Mouse (Mus musculus): ENCODE results near the gene Ndufa5.
A peak's percentile ranks its signal among the peaks of the same experiment; 100 is the strongest.

Gene Ndufa5

DNA sequence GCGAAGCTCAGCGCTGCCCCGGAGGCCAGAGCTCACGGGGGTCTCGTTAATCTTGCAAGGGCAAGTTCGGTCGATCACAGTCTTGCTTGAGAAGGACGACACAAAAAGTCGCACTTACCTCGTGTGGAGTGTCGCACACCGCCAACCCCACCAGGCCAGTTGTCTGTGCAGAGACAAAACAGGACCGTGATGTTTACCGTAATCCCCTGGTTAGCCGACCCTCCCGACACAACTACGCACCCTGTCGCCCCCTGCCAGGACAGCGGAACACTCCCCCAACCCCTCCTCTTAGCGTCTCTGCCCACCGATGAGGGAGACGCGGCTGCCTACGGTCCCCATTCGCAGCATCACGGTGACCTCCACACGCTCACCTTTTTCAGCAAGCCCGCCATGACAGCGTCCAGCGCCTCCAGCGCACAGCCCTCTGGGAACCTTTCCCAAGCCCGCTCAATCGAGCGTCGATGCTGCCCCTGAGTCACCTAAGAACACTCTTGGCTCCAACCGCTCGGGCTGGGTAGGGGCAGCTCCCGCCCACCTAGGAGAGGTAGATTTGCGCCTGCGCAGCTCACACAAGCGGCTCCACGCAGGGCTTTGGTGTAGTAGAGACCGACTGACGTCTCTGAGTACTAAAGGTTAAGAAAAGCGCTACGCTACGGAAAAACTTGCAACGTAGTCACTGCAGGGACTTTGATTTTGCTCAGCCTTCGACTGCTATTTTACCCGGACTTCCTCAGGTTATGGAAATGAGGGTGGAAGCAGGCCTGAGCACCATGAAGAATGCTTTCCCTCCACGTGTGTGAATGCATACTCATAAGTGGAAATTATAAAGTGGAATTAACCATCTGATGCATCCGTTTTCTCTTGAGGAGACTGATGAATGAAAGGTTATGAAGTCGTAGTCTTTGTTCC lies at the start of gene Ndufa5:
Ndufa5 (minus strand) TSS at position 859 of the 909 bp plus-strand sequence.
- DNase-seq: peak; percentile 95

DNA sequence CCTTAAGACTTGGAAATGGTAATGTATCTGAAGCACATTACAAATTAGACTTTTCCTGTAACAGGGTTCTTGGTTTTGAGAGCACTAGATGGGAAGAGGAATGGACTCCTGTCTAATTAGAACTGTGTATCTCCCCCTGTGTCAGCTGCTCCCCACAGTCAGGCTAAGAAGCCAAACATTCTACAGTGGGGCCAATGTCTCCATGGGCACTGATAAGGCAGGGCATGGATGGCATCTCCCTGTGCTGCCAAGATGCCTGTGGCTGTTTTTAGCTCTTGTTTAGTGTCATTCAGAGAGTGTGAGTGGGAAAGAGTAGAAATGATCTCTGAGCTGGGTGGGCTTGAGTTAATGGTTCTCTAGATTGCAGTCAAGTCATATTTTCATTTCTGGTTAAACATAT lies 45.5 kb upstream of the Ndufa5 start:
- no peak for DNase-seq

DNA sequence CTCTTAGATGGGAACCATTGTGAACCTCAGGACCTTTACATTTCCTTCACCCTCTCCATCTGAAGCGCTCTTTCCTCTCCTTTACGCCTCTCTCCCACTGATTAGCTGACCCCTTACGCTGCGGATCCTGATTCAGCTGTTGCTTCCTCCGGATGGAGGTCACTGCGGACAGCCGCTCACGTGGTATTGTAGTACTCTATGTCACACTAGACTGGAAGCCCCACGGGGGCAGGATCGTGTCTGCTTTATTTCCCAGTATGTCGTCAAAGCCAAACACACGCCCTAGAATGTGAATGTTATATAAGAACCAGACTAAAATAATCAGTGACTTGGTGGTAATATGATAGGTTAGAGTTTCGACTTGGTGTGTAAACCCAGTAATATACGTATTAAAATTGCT lies 44.6 kb upstream of the Ndufa5 start:
- DNase-seq: no peak

DNA sequence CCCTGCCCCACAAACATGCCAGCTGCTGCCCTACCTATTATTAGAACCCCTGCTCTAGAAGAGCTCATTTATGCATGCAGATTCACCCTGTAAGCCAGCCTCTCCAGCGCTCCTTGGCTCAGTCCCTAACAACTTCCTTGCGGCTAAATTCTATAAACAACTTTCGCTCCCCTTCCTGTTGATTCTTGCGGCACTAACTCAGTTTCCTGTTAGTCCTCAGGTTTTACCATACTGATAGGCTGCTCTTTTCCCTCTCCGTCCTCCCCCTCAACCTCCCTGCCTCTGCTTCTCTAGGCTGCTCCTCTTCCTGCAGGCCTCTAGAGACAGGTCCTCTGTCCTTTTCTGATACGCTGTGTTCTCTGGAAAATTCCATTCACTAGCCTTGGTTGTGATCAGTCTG lies 43.3 kb upstream of the Ndufa5 start:
- DNase-seq: peak; percentile 53

DNA sequence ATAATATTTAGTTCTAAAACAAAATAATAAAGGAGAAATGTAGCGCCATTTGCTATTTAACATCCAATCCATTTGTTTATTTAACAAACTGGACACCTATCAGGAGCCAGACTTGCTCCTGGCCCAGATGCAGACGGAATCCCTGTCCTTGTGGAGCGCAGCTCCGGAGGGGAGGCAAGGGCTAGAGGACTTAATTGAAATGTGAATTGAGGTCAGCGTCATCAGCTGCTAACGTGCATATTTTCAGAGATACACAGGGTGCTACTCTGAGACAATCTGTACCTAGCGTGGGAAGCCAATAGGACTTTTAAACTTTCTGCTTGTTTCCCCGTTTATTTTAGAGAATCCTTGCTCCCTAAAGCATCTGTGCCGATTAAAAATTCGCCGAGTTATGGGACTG lies 42.5 kb upstream of the Ndufa5 start:
- no peak for DNase-seq

DNA sequence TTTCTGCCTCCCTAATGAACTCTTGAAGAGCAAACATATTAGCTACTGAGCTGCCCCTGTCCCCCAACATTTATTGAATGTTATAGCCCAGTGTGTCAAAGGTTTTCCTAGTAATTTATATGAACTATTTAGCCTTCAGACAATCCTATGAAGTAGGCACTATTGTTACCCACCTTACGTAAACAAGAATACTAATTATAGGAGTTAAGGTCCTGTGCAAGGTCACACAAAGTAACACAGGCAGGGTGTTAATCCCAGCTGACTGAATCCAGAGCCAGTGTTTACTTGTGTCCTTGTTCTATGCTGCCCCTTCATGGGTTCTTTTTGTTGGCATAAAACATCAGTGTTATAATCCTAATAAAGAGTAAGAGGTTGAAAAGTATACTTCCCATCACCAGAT lies 41.9 kb upstream of the Ndufa5 start:
- DNase-seq: no peak

DNA sequence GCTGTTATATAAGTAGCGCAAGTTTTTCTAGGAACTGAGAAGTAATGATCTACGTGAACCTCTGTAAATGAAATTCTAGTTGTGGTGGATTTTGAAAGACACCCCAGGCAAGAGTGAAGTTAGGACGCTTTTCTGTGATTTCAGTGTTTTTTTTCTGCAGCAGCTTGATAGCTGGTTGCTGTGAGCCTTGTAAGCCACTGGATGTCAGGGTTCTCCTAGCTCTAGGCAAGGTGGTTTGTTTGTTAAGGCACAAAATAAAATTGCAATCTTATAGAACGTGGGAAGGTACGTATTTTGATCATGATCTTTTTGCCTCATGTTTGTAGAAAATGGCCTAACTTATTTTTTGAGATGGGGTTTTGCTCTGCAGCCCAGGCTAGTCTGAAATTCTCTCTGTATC lies 41.1 kb upstream of the Ndufa5 start:
- no peak for DNase-seq

DNA sequence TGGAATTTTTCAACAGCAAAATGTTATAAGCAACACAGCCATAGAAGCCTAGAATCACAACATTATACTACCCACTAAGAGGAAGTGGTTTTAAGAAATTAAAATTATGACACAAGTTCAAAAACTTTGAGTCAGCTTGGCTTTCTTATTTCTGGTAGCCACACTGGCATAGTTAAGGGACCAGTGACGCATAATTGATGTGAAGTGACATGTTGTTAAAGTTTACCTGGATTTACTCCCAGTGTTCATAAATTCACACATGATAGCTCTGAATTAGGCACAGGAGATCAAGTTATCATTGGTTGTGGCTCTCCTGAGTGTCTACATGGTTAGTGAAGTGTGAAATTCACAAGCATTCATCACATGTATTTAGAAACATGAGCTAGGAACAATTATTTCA lies 37.1 kb upstream of the Ndufa5 start:
- DNase-seq: no peak

DNA sequence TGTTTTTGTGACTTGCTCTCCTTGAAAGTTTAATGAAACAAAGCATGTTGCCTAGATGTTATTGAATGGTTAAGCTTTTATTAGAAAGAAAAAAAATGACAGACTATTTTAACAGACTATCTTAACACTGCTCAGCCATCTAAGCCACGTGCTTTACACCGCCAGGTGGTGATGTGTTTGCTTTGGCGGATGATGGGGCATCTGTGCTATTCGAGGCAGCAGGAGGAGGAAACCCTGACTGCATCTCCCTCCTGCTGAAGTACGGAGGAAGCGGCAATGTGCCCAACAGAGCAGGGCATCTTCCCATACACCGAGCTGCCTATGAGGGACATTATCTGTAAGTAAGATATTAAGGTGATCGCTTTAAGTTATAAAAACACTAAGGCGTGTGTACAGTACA lies 36.3 kb upstream of the Ndufa5 start:
- no peak for DNase-seq

DNA sequence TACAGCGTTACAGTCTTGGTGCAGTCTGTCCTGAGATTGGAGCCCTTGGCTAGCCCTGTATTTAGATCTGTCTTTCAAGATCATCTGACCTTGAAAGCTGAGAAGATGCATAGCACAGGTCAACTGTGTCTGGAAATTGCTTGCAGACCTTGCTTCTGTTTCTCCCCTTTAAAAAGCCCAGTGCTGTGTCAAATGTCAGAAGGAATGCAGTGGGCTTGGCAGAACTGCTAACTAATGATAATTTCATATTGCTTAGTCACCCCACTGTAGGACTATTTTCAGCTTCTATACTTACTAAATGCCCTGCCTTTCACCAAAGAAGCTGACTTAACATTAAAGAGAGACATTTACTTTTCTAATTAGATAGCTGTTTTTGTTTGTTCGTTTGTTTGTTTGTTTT lies 27.7 kb upstream of the Ndufa5 start:
- DNase-seq: no peak

DNA sequence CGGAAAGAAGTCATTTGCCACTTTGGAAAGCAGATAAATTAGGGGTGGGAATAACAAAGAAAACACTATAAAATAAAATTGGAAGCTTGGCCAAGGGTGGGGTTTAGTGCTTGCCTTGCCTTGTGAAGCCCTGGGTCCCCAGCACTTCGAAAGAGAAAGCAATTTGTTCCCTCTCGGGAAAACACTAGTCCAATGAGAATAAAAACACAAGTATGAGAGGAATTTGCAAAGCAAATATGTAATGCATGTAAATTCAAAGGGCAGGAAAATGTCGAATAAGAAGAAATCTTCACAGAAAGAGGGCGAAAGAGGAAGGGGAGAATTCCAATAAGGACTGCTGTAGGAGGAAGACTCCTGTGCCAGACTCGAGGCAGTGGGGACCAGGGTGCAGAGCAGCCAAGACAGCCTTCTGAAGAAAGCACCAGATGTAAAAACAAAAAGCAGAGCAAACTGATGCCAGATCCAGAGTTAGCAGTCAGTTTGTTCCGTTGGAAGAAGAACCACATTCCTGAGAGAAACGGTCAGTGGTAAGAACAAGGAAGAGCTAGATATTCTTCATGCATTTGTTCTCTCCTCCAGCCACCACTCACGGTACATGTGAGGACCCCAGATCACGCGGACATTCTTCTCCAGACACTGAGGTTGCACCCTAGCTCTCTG lies 26.7 kb upstream of the Ndufa5 start:
- peak; percentile 53 for DNase-seq

DNA sequence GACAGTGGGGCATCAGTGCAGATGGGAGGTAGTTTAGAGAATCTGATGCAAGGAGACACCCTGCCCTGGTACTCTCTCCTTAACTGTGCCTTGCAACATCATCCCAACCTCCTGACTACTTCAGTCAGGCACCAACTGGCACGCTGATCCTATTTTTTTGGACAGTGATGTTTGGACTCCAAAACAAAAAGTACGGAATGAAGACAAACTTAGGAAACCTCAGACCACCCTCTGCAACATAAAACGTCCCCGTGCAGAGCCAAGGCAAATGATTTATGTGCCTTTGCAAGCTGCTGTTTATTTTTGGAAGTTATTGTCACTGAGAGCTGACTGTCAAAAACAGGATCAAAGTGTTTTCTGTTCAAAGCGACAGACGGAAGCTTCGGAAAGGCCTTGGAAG lies 24.2 kb upstream of the Ndufa5 start:
- DNase-seq: peak; percentile 22

DNA sequence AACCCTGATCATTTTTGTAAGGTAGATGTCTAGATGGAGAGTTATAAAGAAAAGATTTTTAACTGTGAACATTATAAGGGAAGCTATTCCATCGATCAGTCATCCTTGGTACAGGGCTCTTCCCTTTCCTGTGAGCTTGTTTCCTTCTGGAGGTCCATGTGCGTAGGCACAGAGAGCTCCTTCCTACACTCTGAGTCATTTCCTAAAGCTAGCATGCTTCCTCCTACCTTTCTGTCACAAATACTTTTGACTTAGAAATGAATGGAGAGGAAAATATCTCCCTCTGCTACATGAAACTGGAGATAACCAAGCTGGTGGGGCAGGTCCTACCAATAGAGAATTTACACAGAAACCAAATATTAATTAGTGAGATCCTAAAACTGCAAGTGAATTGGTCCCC lies 22.0 kb upstream of the Ndufa5 start:
- no peak for DNase-seq

DNA sequence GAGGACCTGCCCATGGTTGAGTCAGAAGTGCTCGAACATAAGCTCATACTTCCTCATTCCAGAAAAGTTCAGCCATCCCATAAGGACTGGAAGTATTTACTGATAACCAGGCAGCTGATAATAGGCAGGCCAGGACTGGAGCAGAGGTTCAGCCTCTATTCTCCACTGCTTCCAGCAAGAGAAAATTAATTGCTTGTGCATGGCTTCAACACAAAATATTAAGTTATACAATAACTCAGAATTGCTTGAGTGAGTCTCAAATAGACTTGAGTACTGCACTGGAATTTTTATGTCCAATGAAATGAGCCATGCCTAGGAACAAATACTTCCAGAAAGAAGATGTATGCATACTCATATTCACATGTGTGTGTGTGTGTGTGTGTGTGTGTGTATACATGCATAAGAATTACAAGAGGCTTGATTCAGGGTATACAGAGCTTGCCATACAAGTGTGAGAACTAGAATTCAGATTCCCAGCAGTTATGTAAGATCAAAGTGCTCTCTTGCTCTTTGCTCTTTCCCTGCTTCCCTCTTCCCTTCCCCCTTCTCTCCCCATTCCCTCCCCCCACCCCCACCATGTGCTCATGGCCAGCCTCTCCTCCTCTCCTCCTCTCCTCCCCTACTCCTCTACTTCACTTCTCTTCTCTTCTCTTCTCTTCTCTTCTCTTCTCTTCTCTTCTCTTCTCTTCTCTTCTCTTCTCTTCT lies 19.1 kb upstream of the Ndufa5 start:
- DNase-seq: no peak

DNA sequence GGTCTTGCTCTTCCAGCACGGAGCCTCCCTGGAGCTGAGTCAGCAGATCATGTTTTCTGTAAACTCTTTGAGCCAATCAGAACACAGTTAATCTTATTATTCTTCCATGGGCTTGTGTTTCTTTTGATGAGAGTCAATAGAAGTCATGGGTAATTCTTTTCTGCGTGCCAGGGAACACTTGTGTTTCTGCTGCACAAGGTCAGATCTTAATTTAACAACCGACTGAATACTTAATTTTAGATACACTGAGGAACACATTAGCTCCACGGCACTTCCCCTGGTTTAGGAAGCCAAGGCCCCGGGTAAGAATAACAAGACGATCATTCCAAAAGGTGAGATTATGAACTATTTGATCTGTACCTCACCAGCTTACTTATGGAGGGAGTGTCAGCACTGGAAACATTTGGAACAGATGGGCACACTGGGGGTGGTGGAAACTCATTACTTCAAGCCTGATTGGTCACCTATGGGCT lies 15.3 kb upstream of the Ndufa5 start:
- no peak for DNase-seq

DNA sequence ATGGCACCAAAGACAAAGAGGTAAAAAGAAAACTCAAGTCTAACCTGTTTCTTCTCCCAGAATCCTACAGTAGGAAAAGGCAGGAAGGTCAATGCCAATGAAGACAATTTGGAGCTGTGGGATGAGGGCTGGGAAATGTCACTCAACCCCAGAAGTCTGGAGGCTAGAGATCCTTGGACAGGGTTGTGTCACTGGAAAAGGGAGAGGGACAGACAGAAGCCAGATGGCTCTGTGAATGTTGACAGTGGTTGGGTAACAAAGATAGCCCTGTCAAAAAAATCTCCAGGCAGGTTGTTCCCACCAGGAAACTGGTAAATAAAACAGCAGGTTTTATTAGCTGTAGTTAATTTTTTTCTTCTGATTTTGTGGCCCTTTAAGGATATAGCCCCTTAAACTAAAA lies 14.6 kb upstream of the Ndufa5 start:
- peak; percentile 45 for DNase-seq

DNA sequence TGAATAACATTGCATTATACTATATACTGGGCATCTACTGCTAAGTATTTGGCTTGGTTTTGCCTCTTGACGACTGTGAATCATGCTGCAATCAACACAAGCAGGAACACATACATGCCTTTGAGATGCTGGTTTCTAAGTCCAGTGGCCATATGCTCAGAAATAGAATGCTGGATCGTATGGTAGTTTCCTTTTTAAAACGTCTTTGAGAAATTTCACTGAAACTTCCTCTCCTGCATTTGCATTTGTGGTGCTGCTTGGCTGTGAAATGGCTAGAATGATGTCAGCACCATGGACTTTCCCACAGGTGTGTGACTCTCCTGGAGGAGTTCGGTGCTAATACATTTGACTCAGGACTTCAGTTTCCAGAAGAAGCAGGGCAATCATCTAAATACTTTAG lies 12.3 kb upstream of the Ndufa5 start:
- no peak for DNase-seq

DNA sequence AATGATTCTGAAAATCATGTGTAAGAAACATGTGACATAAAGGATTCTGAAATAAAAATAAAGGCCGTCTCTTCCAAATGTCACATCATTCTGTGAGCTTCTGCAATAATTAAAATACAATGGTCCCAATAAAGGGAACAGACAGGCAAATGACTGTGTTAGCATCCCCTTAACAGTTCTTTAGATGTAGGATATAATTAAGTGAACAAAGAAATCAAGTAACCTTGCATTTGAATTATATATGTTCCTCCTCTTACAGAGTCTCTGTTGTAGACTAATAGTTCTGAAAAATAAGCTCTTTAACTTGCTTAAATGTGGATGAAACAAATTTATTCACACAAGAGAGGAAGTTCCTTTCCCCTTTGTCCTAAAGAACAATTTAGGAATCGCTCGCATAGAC lies 10.6 kb upstream of the Ndufa5 start:
- DNase-seq: no peak

DNA sequence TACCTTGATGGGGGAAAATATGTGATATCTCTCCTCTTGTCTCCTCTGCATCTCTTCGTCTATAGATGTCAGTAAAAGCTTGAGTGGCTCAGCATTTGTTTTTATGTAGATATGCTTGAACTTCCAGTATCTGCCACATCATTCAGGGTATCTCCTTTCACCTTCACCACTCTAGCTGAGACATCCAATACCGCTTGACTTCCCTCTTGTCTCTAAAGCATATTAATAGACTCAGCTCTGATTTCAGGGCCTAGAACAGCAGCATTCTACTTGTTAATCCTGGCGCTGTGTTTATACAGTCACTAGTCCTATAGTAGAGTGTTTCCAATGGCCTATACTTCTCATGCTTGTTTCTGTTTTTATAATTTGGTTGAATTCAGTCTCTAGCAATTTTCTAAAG lies 5.0 kb upstream of the Ndufa5 start:
- no peak for DNase-seq

DNA sequence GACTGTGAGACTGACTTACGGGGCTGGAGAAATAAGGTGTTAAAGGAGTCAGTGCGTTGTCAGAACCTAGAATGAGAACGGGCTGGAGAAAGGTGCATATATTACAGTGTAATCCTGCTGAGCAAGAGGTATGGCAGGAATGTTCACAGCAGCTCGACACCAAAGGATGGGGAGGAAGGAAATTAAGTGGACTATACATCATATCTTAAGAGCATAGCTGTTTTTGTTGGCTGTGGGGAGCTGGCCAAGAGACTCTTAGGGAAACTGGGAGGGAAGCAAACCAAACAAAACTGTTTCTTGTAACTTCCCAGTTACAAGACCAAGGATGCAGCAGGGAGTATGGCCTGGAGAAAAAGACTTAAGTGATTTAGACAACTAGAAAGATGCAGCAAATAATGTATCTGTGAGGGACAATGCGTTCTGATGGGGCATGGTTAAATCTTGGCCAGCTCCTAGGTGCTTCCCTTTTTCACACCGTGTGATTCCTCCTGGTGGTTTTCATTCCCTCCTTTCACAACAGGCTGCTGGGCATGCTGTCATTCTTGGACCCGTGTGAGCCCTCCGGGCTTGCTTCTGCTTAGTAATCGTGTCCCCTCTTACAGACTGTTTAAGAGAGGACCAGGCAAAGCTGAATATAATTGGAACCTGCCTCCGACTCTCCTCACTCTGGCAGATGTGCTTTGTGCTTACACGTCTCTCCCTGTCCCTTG lies 3.1 kb upstream of the Ndufa5 start:
- DNase-seq: peak; percentile 6

DNA sequence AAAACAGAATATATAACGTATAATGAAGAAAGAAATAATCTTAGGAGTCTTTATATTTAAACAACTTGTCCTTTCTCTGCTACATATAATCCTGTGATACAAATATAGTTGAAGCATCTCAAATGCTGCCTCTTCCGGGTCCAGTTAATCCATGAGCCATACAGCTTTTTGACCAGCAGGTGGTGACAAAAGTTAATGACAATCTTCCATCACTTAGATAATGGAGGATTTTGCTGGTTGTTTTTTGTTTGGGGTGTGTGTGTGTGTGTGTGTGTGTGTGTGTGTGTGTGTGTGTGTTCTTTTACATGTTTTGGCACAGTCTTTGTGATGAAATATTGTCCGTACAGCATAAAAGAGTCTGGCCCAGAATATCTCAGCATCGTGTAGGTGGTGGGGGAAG lies 2.4 kb upstream of the Ndufa5 start:
- peak; percentile 79 for DNase-seq

DNA sequence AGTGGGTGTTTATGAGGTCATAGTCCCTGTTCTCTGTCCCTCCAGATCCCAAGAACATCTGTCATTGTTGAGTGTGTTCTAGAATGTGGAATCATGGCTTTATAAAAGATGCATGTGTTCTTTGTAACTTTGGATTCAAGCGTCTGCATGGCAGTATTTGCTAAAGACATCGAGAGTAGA lies 141 bp upstream of the Ndufa5 start, which contains the start of gene Asb15:
Asb15 (plus strand) TSS at position 81 of the 180 bp plus-strand sequence.
- DNase-seq: no peak

DNA sequence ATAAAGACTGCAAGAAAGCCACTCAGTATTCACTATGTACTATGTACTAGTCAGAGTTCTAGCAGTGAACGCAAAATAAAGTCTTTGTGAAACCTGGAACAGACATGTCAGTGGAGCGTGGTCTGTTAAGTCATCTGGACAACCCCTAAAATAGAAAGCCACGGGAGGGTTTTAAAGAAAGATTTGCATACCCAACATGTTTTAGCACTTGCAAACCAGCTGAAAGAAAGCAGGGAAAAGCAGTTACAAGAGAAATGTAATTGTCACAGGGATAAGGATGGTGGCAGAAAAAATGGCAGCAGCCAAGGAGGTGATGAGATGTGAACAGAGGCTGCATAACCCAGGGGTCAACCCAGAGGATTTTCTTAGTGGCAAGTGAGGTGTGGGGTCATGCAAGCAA lies 2.1 kb downstream of the Ndufa5 start:
- no peak for DNase-seq

Data from lung, postnatal 10 days (tissue).